Mouse (Mus musculus) lung, embryonic 14.5 days (tissue): ENCODE data around the gene Fbxl4. TPM values are rescaled to one million over a fixed set of nuclear protein-coding genes. Genes with fewer than 3 reads are reported as not detected.

ENCODE experiments used
- ATAC-seq: fragments of 200-750 bp; cut with Nextera tagmentation; 2 replicates; pipeline ENCODE4 v1.8.0; 2017; ENCODE audit warnings: mild to moderate bottlenecking, moderate TSS enrichment, moderate library complexity; ENCODE audit not compliant: insufficient read depth
- DNase-seq: peaks from one replicate; pipeline ENCODE4 v3.0.0-alpha.2; 2015
- H3K27ac ChIP-seq: fragments of 300-500 bp; sonication (generic); 2 replicates; pipeline ENCODE4 v1.5.1; 2014; ENCODE audit warnings: low read depth, mild to moderate bottlenecking, moderate library complexity
- H3K27me3 ChIP-seq: fragments of 300-500 bp; sonication (generic); 2 replicates; pipeline ENCODE4 v1.6.1; 2014; ENCODE audit warnings: low read length, control low read depth; ENCODE audit not compliant: insufficient read depth
- H3K36me3 ChIP-seq: fragments of 300-500 bp; sonication (generic); 2 replicates; pipeline ENCODE4 v1.6.1; 2014; ENCODE audit warnings: control low read depth; ENCODE audit not compliant: insufficient read depth
- H3K4me1 ChIP-seq: fragments of 300-500 bp; sonication (generic); 2 replicates; pipeline ENCODE4 v1.6.1; 2014; ENCODE audit warnings: antibody characterized with exemption, control low read depth; ENCODE audit not compliant: insufficient read depth
- H3K4me2 ChIP-seq: fragments of 300-500 bp; sonication (generic); 2 replicates; pipeline ENCODE4 v1.6.1; 2014; ENCODE audit warnings: mild to moderate bottlenecking
- H3K4me3 ChIP-seq: fragments of 300-500 bp; sonication (generic); 2 replicates; pipeline ENCODE4 v1.5.1; 2014; ENCODE audit warnings: low read depth, low read length
- H3K9ac ChIP-seq: fragments of 300-500 bp; sonication (generic); 2 replicates; pipeline ENCODE4 v1.6.1; 2014
- H3K9me3 ChIP-seq: fragments of 300-500 bp; sonication (generic); 2 replicates; pipeline ENCODE4 v1.6.1; 2016; ENCODE audit warnings: low read depth, low read length, control low read depth
- CTCF ChIP-seq: IDR thresholded peaks from 2 replicates; pipeline ENCODE4 v1.5.1; 2016; ENCODE audit warnings: antibody characterized with exemption, low read depth
- WGBS: fragments of 180-500 bp; shearing (Covaris S2); extraction: QIAGEN DNeasy Blood & Tissue Kit; methylation state at CpG from one replicate; pipeline ENCODE4 v1.1.7; 2014; 5-methylcytosine and 5-hydroxymethylcytosine counted together
- polyA plus RNA-seq: library from polyadenylated mRNA; unstranded; fragments of >200 nt; fragmentation: Nextera tagmentation; extraction: Ambion mirVana; gene quantifications from 2 replicates; pipeline ENCODE4 v1.2.1, GENCODE M21; 2014

The Fbxl4 gene
- polyA plus RNA-seq, 1 experiment from 2014 or later = 11.5 TPM

- TF ChIP-seq CTCF = no peak
Measured at GRCm38 (mm10) chr4:22482118-22482517, 124.8 kb downstream of the Fbxl4 start.

GRCm38 (mm10) chr4:22482756-22483280, 125.5 kb downstream of the Fbxl4 start:
- 6% methylated on average over 7 of the region's 7 CpGs for WGBS
- Histone ChIP-seq H3K4me1 (no peaks in the 10 kb centered on the region; the same call in 1 of the 2 replicates), H3K9me3 (no peaks in the 10 kb centered on the region), H3K36me3 (no peaks in the 10 kb centered on the region), H3K4me3 (no peak overlapping the region), H3K27me3 (peaks cover 95% of the 10 kb centered on the region), H3K9ac (no peak overlapping the region), H3K4me2 (no peak overlapping the region), H3K27ac (no peak overlapping the region)
- DNase-seq (no peak), ATAC-seq (no peak)
- TF ChIP-seq CTCF = peak; percentile 28; the same call in 1 of the 2 replicates

More at GRCm38 (mm10) chr4:22482118-22482517, 124.8 kb downstream of the Fbxl4 start:
- DNase-seq (no peak), ATAC-seq (no peak)
- H3K9ac ChIP-seq = no peak overlapping the region
- H3K27me3 ChIP-seq = peaks cover 95% of the 10 kb centered on the region
- no peaks in the 10 kb centered on the region for H3K9me3 ChIP-seq
- no peaks in the 10 kb centered on the region for H3K36me3 ChIP-seq
- 26% methylated on average over 2 of the region's 2 CpGs for WGBS
- H3K4me3 ChIP-seq = no peak overlapping the region
- no peak overlapping the region for H3K27ac ChIP-seq
- H3K4me1 ChIP-seq = no peaks in the 10 kb centered on the region
- no peak overlapping the region for H3K4me2 ChIP-seq

- Histone ChIP-seq H3K9me3 (no peaks in the 10 kb centered on the region), H3K4me1 (no peaks in the 10 kb centered on the region; the same call in 1 of the 2 replicates), H3K9ac (no peak overlapping the region), H3K4me3 (no peak overlapping the region), H3K36me3 (no peaks in the 10 kb centered on the region), H3K4me2 (no peak overlapping the region), H3K27ac (no peak overlapping the region), H3K27me3 (peaks cover 95% of the 10 kb centered on the region)
- TF ChIP-seq CTCF = no peak
- 8% methylated on average over 2 of the region's 2 CpGs for WGBS
- DNase-seq (no peak), ATAC-seq (no peak)
Measured at GRCm38 (mm10) chr4:22483548-22483947, 126.2 kb downstream of the Fbxl4 start.

Other genes starting within 250 kb of the Fbxl4 start
- gene Pou3f2, start 130.8 kb downstream of the Fbxl4 start, polyA plus RNA-seq = not detected in 2 replicates